Mouse (Mus musculus) embryonic facial prominence, embryonic 10.5 days (tissue): ENCODE data around the gene Chchd10. TPM values are rescaled to one million over a fixed set of nuclear protein-coding genes. Genes with fewer than 3 reads are reported as not detected.

Experiments used
- DNase-seq: peaks from one replicate; pipeline ENCODE4 v3.0.0-alpha.2; 2017; ENCODE audit warnings: low spot score
- H3K27ac ChIP-seq: fragments of 300-500 bp; sonication (generic); replicated peaks from 2 replicates; pipeline ENCODE4 v1.5.1; 2016; ENCODE audit warnings: mild to moderate bottlenecking
- H3K27me3 ChIP-seq: fragments of 300-500 bp; sonication (generic); replicated peaks from 2 replicates; pipeline ENCODE4 v1.6.1; 2016; ENCODE audit warnings: low read depth, mild to moderate bottlenecking; ENCODE audit not compliant: poor library complexity, severe bottlenecking
- H3K36me3 ChIP-seq: fragments of 300-500 bp; sonication (generic); replicated peaks from 2 replicates; pipeline ENCODE4 v1.6.1; 2016; ENCODE audit warnings: mild to moderate bottlenecking, moderate library complexity
- H3K4me1 ChIP-seq: fragments of 300-500 bp; sonication (generic); 2 replicates; pipeline ENCODE4 v1.6.1; 2016
- H3K4me3 ChIP-seq: fragments of 300-500 bp; sonication (generic); 2 replicates; pipeline ENCODE4 v1.5.1; 2016; ENCODE audit warnings: mild to moderate bottlenecking, moderate library complexity
- H3K9me3 ChIP-seq: fragments of 300-500 bp; sonication (generic); 2 replicates; pipeline ENCODE4 v1.6.1; 2016; ENCODE audit warnings: mild to moderate bottlenecking
- WGBS: fragments of 180-500 bp; shearing (Covaris S2); methylation state at CpG from one replicate; pipeline ENCODE4 v1.1.7; 2016; 5-methylcytosine and 5-hydroxymethylcytosine counted together
- polyA plus RNA-seq: library from polyadenylated mRNA; unstranded; fragments of >200 nt; fragmentation: Nextera tagmentation; extraction: Ambion mirVana; gene quantifications from 2 replicates; pipeline ENCODE4 v1.2.1, GENCODE M21; 2016

The Chchd10 gene
- polyA plus RNA-seq, 1 experiment from 2014 or later, result 9.6 TPM

DNA sequence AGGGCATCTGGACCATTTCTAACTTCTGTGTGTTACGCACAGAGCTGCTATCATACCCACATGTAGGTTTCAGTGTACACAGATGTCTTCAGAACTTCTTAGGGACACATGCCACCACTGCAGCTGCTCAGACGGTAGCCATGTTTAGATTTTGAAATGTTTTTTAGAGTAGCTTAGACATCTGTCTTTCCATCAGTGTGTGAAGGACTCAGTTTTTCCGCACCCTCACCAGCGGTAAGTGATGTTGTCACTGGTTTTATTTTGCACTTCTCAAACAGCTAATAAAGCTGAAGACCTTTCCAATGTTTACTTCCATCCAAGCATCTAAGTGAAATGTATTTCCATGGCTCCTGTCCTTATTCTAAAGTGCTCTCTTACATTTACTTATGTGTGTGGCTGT lies 26.0 kb upstream of the Chchd10 start:
- no peak for DNase-seq
- no peaks in the 10 kb centered on the region for H3K4me1 ChIP-seq
- 95% methylated on average over 4 of the region's 4 CpGs for WGBS
- no peaks in the 10 kb centered on the region for H3K27me3 ChIP-seq
- H3K27ac ChIP-seq, result no peak overlapping the region
- H3K4me3 ChIP-seq, result no peak overlapping the region
- peaks cover 100% of the 10 kb centered on the region for H3K36me3 ChIP-seq
- no peaks in the 10 kb centered on the region for H3K9me3 ChIP-seq

DNA sequence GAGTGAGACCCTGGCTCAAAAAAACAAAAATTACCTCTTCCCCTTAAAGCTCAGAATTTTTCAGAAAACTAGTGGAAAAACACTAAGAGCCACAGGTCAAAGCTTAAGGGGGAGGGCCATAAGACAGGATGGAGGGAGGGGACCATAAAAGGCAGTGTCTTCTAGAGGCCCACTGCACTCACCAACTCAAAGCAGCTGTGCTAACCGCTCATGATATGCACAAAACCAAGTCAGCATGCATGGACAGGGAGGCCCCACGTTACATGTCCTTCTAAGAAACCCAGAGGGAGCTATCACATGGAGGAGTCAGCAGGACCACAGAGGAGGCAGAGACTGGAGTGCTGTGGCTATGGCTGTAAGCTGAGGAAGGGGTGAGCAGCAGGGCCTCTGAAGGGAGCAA lies 22.2 kb upstream of the Chchd10 start:
- Histone ChIP-seq H3K9me3 (no peaks in the 10 kb centered on the region), H3K4me3 (no peak overlapping the region), H3K27ac (no peak overlapping the region), H3K36me3 (peaks cover 99% of the 10 kb centered on the region), H3K4me1 (no peaks in the 10 kb centered on the region), H3K27me3 (no peaks in the 10 kb centered on the region)
- no peak for DNase-seq
- WGBS, result 88% methylated on average over 2 of the region's 2 CpGs

DNA sequence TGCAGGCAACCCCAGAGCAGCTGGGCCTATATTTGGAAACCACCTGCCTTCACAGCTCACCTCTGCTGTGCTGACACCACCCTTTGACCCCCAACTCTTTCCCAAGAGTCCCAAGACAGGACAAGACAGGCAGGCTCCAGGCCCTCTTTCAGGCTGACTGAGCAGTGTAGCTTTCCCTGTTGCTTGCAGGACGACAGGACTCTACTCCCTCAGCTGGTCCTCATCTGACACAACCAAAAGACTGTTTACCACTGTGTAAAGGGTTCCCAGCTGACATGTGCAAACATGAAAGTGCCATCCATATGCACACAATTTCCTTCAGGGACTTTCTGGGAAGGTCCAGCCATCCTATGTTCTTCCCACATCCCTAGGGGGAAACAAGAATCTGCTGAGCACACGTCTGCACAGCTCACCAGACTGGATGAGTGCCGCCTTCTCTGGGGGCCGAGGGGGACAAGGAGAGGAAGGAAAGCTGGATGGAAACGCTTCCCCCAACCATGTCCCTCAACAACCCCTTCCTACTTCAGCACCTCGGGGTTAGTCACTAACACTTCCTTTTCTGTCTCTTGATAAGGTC lies 19.8 kb upstream of the Chchd10 start:
- peaks cover 99% of the 10 kb centered on the region for H3K36me3 ChIP-seq
- 75% methylated on average over 6 of the region's 6 CpGs for WGBS
- no peak overlapping the region for H3K4me3 ChIP-seq
- no peak overlapping the region for H3K27ac ChIP-seq
- no peaks in the 10 kb centered on the region for H3K27me3 ChIP-seq
- no peaks in the 10 kb centered on the region for H3K9me3 ChIP-seq
- peaks cover 5% of the 10 kb centered on the region; the same call in 1 of the 2 replicates for H3K4me1 ChIP-seq
- no peak for DNase-seq

DNA sequence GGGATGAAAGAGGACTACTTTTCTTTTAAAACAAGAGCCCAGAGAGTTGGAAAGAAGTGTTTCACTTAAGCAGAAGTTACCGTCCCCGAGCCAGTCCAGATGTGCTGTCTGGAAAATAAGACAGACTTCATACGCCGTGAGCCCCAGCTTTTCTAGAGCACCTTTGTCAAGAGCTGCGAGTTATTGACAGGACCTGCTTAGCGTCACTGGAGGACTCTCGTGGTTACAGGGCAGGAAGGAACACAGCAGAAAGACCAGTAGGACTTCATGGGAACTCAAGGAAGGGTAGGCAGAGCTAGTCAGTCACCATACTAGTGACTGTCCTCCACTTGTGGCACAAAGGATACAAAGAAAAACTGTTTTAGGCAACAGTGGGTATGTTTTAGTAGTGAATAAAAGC lies 17.4 kb upstream of the Chchd10 start:
- no peaks in the 10 kb centered on the region for H3K27me3 ChIP-seq
- no peak overlapping the region for H3K4me3 ChIP-seq
- 89% methylated on average over 7 of the region's 7 CpGs for WGBS
- no peak for DNase-seq
- H3K4me1 ChIP-seq, result peaks cover 29% of the 10 kb centered on the region
- H3K36me3 ChIP-seq, result peaks cover 91% of the 10 kb centered on the region
- H3K9me3 ChIP-seq, result no peaks in the 10 kb centered on the region
- H3K27ac ChIP-seq, result no peak overlapping the region

DNA sequence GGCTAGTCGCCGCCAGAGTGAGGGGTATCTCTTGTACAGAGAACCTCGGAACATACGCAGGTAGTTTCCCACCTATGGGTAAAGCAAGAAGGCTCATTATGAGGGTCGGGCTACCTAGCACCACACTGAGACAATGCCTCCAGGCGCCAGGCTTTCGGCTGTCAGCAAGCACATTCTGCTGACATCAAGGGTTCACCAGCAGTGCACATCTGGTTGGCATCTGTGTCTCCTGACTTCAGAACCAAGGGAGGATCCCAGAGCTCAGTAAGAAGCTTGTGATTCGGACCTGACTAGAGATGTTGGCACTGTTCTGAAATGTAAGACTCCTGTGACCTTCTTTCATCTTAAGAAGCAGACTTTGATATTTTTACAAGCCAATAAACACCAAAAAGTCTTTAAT lies 16.1 kb upstream of the Chchd10 start:
- WGBS, result 73% methylated on average over 8 of the region's 8 CpGs
- peaks cover 78% of the 10 kb centered on the region for H3K36me3 ChIP-seq

DNA sequence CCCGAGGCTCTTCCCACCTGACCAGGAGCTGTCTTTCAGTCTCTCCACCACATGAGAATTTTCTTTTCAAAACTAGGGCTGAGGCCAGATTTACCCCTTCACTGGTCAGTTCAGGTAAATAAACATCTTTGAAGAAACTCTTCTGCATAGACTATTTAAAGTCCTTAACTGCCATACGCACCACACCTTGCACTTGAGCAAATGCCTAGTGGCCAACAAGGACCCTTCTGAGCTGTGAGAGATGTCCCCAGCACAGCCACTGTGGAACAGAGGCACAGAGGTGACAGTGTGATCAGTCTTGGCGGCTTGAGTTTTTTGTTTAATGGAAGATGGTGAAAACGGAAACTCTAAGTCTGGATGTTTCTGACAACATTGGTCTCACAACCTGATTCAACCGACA lies 13.9 kb upstream of the Chchd10 start:
- peaks cover 67% of the 10 kb centered on the region for H3K36me3 ChIP-seq
- 89% methylated on average over 5 of the region's 5 CpGs for WGBS
- no peak overlapping the region for H3K27ac ChIP-seq

More for the DNA sequence above, 16.1 kb upstream of the Chchd10 start:
- Histone ChIP-seq H3K27ac (no peak overlapping the region), H3K4me3 (no peak overlapping the region), H3K4me1 (peaks cover 33% of the 10 kb centered on the region), H3K27me3 (no peaks in the 10 kb centered on the region), H3K9me3 (no peaks in the 10 kb centered on the region)
- no peak for DNase-seq

DNA sequence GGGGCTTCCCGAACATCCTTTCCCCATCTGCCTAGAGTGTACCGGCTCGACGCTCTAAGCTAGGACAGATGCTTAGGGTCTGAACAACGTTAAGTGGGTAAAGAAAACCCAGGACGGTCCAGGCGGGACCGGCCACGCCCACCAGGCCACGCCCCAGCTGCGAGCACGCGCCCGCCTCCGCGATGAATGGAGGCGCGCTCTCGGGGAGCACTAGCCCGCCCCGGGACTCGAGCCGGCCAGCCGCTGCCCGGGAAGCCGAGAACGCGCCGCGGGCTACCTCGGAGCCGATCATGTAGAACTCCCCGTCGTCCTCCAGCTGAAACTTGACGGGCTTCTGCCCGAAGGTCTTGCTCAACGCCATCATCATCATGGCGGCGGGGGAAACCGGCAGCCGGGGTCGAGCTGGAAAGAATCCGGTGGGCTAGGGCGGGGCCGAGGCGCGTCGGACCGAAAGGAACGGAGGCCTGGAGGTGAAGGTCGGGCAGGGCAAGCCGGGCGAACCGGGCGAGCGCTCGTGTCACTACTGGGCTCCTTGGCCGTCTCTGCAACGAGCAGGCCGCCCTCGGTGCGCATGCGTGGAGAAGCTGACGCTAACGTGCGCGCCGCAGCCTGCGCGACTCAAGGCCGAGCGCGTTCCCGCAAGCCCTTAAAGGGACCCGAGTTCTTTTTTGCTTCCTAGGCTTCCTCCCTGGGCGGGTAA lies 11.8 kb upstream of the Chchd10 start, which contains the start of gene Smarcb1:
Gene Smarcb1 (minus strand): TSS at position 592 of the 700 bp plus-strand sequence.
- Histone ChIP-seq H3K36me3 (peaks cover 67% of the 10 kb centered on the region), H3K4me3 (peak within 1 kb of the TSS; percentile 84), H3K27ac (peak within 1 kb of the TSS; percentile 99), H3K4me1 (peaks cover 44% of the 10 kb centered on the region), H3K27me3 (no peaks in the 10 kb centered on the region), H3K9me3 (no peaks in the 10 kb centered on the region)
- WGBS, result under 1% methylated on average over 76 of the region's 76 CpGs
- peak; percentile 95 for DNase-seq

More for the DNA sequence above, 13.9 kb upstream of the Chchd10 start:
- Histone ChIP-seq H3K27me3 (no peaks in the 10 kb centered on the region), H3K9me3 (no peaks in the 10 kb centered on the region), H3K4me1 (peaks cover 47% of the 10 kb centered on the region), H3K4me3 (no peak overlapping the region)
- DNase-seq, result no peak

DNA sequence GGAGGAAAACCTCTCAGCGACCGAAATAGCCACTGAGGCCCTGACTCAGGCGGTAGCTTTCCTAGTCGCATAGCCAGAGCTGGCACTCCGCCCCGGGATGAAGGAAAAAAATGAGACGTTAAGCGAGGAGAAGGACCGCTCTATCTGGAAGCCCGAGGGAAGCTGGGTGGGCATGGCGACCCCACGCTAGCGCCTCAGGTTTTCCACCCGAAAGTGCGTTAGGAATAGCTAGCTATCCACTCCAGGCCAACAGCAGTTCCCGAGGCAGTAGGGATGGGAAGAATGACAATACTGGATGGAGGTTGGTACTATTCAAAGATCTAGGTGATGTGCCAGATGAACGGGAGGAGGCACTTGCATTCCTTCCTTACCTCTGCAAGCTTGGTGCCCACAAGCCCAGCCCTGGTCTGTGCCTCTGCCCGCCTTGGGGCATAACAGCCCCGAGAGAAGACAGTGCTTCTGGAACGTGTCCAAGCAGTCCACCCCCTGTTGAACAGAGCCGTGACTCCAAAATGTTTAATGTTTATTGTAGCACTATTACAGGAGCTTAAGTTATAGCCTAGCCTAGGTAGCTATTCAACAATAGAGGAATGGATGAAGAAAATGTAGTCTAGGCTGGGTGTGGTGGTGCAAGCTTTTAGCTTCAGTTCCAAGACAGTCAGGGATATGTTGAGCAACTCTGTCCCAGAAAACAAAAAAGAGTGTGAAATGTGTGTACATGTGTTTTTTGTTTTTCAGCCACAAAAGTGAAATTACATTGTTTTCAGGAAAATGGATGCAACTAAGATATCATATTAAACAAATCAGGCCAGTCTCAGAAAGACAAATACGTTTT lies 11.0 kb upstream of the Chchd10 start:
- Histone ChIP-seq H3K4me1 (peaks cover 43% of the 10 kb centered on the region), H3K9me3 (no peaks in the 10 kb centered on the region), H3K36me3 (peaks cover 67% of the 10 kb centered on the region), H3K27ac (peak overlapping the region; percentile 99), H3K4me3 (peak overlapping the region; percentile 84), H3K27me3 (no peaks in the 10 kb centered on the region)
- no peak for DNase-seq
- 6% methylated on average over 22 of the region's 22 CpGs for WGBS

DNA sequence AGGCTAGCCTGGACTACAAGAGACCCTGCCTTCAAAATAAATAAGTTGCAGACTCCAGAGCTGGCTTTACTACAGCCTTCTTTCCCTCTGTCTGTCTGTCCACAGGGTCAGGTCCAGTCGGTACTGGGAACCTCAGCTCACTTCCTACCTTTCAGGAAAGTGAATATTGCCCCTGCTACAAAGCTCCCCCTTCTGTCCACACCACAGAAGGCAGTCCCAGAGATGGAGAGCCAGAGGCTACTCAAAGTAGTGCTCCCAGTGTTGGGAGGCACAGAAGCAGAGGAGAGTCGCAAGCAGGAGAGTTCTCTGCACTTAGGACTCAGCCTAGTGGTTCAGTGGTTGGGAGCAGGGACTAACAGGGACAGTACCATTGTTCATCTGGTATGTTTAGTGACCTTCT lies 8.6 kb upstream of the Chchd10 start:
- Histone ChIP-seq H3K4me1 (peaks cover 30% of the 10 kb centered on the region), H3K27me3 (peaks cover 7% of the 10 kb centered on the region), H3K9me3 (no peaks in the 10 kb centered on the region), H3K36me3 (peaks cover 59% of the 10 kb centered on the region), H3K27ac (no peak overlapping the region), H3K4me3 (no peak overlapping the region)
- no peak for DNase-seq
- 66% methylated on average over 2 of the region's 2 CpGs for WGBS

DNA sequence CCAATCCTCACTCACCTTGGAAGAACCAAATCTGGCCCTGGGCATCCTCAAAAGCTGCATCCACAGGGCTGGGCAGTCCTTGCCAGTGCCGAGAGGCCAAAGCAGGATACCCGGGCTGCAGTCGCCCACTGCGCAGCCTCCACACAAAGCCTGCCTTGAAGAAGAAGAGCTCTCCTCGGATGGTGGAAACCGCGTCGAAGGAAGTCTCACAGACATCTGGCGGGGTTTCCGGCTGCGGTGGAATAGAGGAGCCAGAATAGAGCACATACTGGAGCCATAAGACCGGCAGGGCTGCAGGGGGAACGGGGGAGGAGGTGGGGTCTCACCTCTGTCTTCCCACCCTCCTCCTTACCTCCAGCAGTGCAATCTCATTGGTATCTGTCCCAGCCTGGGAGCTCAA lies 6.5 kb upstream of the Chchd10 start:
- H3K4me1 ChIP-seq, result peaks cover 28% of the 10 kb centered on the region
- DNase-seq, result no peak
- WGBS, result 75% methylated on average over 13 of the region's 13 CpGs
- H3K4me3 ChIP-seq, result no peak overlapping the region
- H3K36me3 ChIP-seq, result peaks cover 54% of the 10 kb centered on the region
- H3K27me3 ChIP-seq, result peaks cover 28% of the 10 kb centered on the region
- 0 out of 2 replicates have a peak overlapping the region, but pooled peaks have one; percentile 21 for H3K27ac ChIP-seq
- H3K9me3 ChIP-seq, result no peaks in the 10 kb centered on the region

DNA sequence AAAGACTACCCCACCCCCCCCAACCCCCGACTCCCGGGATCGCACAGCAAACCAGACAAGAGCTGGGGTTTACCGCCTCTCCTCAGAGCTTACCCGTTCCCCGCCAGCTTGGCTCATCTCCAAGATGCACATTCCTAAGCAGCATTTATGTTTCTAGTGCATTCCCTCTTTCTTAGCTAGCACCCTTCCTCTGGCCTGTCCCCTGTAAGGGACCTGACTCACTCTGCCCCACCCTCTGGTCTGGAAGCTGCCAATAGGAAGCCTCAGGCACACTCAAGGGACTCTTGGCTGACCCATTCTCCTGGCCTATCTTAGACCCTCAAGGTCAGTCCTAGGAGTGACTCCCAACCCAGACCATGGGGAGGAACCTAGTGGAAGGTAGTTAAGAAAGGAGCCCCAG lies 2.6 kb upstream of the Chchd10 start:
- Histone ChIP-seq H3K9me3 (no peaks in the 10 kb centered on the region), H3K36me3 (peaks cover 32% of the 10 kb centered on the region), H3K4me3 (peak overlapping the region; percentile 74; the same call in 1 of the 2 replicates), H3K27ac (no peak overlapping the region), H3K27me3 (peaks cover 67% of the 10 kb centered on the region), H3K4me1 (peaks cover 36% of the 10 kb centered on the region)
- no peak for DNase-seq
- WGBS, result 44% methylated on average over 6 of the region's 6 CpGs

DNA sequence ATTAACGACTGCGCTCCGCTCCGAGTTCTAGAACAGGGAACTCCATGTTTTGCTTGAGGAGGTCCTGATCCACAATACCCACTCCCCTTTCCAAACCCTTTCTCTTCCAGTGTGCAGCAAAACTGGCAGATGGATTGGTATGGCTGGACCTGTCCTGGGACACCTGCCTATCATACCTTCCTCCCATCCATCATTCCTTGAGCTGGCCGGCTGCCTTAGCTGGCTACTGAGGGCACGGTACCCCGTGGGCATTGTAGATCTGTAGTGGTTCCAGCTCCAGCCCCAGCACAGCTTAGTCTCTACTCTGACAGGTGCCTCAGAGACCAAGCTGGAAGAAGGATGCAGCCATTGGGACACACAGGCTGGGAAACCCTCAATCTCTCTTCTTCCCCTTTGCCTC lies 1.6 kb upstream of the Chchd10 start:
- Histone ChIP-seq H3K36me3 (peaks cover 22% of the 10 kb centered on the region), H3K4me3 (peak overlapping the region; percentile 74), H3K27me3 (peaks cover 77% of the 10 kb centered on the region), H3K4me1 (peaks cover 47% of the 10 kb centered on the region), H3K27ac (peak overlapping the region; percentile 87; the same call in 1 of the 2 replicates), H3K9me3 (no peaks in the 10 kb centered on the region)
- WGBS, result 30% methylated on average over 7 of the region's 7 CpGs
- DNase-seq, result no peak
